Mouse (Mus musculus) MEL (cell line): ENCODE measurements around the gene Fbxl22. TPM values are rescaled to one million over a fixed set of nuclear protein-coding genes. Genes with fewer than 3 reads are reported as not detected.

Source experiments
- DNase-seq: peaks from one replicate; pipeline ENCODE4 v3.0.0; 2011; ENCODE audit warnings: low read depth, low spot score
- H3K27ac ChIP-seq: 2 replicates; pipeline ENCODE4 v1.5.1; 2012; ENCODE audit warnings: low read depth, mild to moderate bottlenecking, control low read depth, low read length, moderate library complexity; ENCODE audit not compliant: control insufficient read depth
- H3K27me3 ChIP-seq, 2 experiments: fragments of 150-350 bp in 1 of 2; sonication (generic) in 1 of 2; 2 replicates each; pipeline ENCODE4 v1.6.1; 2012; ENCODE audit warnings: low read length in 2 of 2, mild to moderate bottlenecking in 2 of 2, improper control_type of control experiment in 1 of 2, moderate library complexity in 1 of 2; ENCODE audit not compliant: insufficient read depth in 2 of 2, control insufficient read depth in 1 of 2
- H3K36me3 ChIP-seq, 2 experiments: 2 replicates each; pipeline ENCODE4 v1.6.1; 2012 to 2014; ENCODE audit warnings: low read length in 2 of 2, improper control_type of control experiment in 1 of 2, inconsistent platforms in 1 of 2, mild to moderate bottlenecking in 1 of 2; ENCODE audit not compliant: insufficient read depth in 2 of 2, control insufficient read depth in 1 of 2
- H3K4me1 ChIP-seq, 2 experiments: fragments of 150-350 bp in 1 of 2; sonication (generic) in 1 of 2; 2 replicates each; pipeline ENCODE4 v1.6.1; 2012; ENCODE audit warnings: low read length in 2 of 2, improper control_type of control experiment in 1 of 2, mild to moderate bottlenecking in 1 of 2; ENCODE audit not compliant: insufficient read depth in 2 of 2, control insufficient read depth in 1 of 2
- H3K4me3 ChIP-seq, 2 experiments: fragments of 150-350 bp in 1 of 2; sonication (generic) in 1 of 2; 2 replicates each; pipeline ENCODE4 v1.5.1; 2012; ENCODE audit warnings: low read depth in 2 of 2, low read length in 2 of 2, mild to moderate bottlenecking in 2 of 2, moderate library complexity in 2 of 2, control low read depth in 1 of 2, improper control_type of control experiment in 1 of 2; ENCODE audit not compliant: control insufficient read depth in 1 of 2, insufficient read depth in 1 of 2
- H3K79me2 ChIP-seq: 2 replicates; pipeline ENCODE4 v1.6.1; 2012; ENCODE audit warnings: mild to moderate bottlenecking, low read length, moderate library complexity; ENCODE audit not compliant: control insufficient read depth, poor library complexity, insufficient read depth
- H3K9ac ChIP-seq: 2 replicates; pipeline ENCODE4 v1.6.1; 2012; ENCODE audit warnings: low read depth, mild to moderate bottlenecking, control low read depth, low read length, moderate library complexity; ENCODE audit not compliant: control insufficient read depth, poor library complexity, severe bottlenecking
- H3K9me3 ChIP-seq: fragments of 150-350 bp; sonication (generic); replicated peaks from 2 replicates; pipeline ENCODE4 v1.6.1; 2012; ENCODE audit warnings: mild to moderate bottlenecking, low read length, improper control_type of control experiment, moderate library complexity; ENCODE audit not compliant: insufficient read depth
- BHLHE40 ChIP-seq: IDR thresholded peaks from 2 replicates; pipeline ENCODE4 v1.6.1; 2012; ENCODE audit warnings: low read depth, mild to moderate bottlenecking, inconsistent platforms, low read length, improper control_type of control experiment, borderline replicate concordance
- CHD2 ChIP-seq: IDR thresholded peaks from 2 replicates; pipeline ENCODE4 v1.6.1; 2011; ENCODE audit warnings: low read length, improper control_type of control experiment
- E2F4 ChIP-seq: IDR thresholded peaks from 2 replicates; pipeline ENCODE4 v1.6.1; 2011; ENCODE audit warnings: low read depth, low read length, improper control_type of control experiment, borderline replicate concordance
- ETS1 ChIP-seq: IDR thresholded peaks from 2 replicates; pipeline ENCODE4 v1.6.1; 2012; ENCODE audit warnings: low read depth, mild to moderate bottlenecking, inconsistent platforms, low read length, improper control_type of control experiment, moderate library complexity
- GABPA ChIP-seq: IDR thresholded peaks from 2 replicates; pipeline ENCODE4 v1.6.1; 2012; ENCODE audit warnings: low read depth, mild to moderate bottlenecking, inconsistent platforms, low read length, improper control_type of control experiment, moderate library complexity
- GATA1 ChIP-seq: IDR thresholded peaks from 2 replicates; pipeline ENCODE4 v1.6.1; 2011; ENCODE audit warnings: low read depth, low read length, improper control_type of control experiment
- HCFC1 ChIP-seq: IDR thresholded peaks from 2 replicates; pipeline ENCODE4 v1.6.1; 2012; ENCODE audit warnings: low read depth, mild to moderate bottlenecking, inconsistent platforms, low read length, improper control_type of control experiment, moderate library complexity
- KAT2A ChIP-seq: conservative IDR thresholded peaks from 2 replicates; pipeline ENCODE4 v1.6.1; 2012; ENCODE audit warnings: low read depth, low read length, improper control_type of control experiment, inconsistent platforms
- MAFK ChIP-seq: IDR thresholded peaks from 2 replicates; pipeline ENCODE4 v1.6.1; 2011; ENCODE audit warnings: low read depth, mild to moderate bottlenecking, low read length, improper control_type of control experiment, borderline replicate concordance
- MAX ChIP-seq: IDR thresholded peaks from 2 replicates; pipeline ENCODE4 v1.6.1; 2011; ENCODE audit warnings: low read length, improper control_type of control experiment
- MAZ ChIP-seq: IDR thresholded peaks from 2 replicates; pipeline ENCODE4 v1.6.1; 2012; ENCODE audit warnings: low read depth, mild to moderate bottlenecking, inconsistent platforms, low read length, improper control_type of control experiment
- MEF2A ChIP-seq: IDR thresholded peaks from 2 replicates; pipeline ENCODE4 v1.6.1; 2014; ENCODE audit warnings: low read depth, mild to moderate bottlenecking, inconsistent platforms, low read length, improper control_type of control experiment; ENCODE audit not compliant: poor library complexity, insufficient replicate concordance, severe bottlenecking; ENCODE audit errors: extremely low read depth
- NRF1 ChIP-seq: IDR thresholded peaks from 2 replicates; pipeline ENCODE4 v1.6.1; 2014; ENCODE audit warnings: low read depth, mild to moderate bottlenecking, inconsistent platforms, low read length, improper control_type of control experiment, moderate library complexity; ENCODE audit not compliant: poor library complexity, insufficient read depth, severe bottlenecking
- POLR2A ChIP-seq, 2 experiments: IDR thresholded peaks; 2 replicates each; pipeline ENCODE4 v1.6.1; 2011 to 2012; ENCODE audit warnings: low read length in 2 of 2, mild to moderate bottlenecking in 2 of 2, control low read depth in 1 of 2, improper control_type of control experiment in 1 of 2, low read depth in 1 of 2, moderate library complexity in 1 of 2; ENCODE audit not compliant: control insufficient read depth in 1 of 2, insufficient read depth in 1 of 2, poor library complexity in 1 of 2
- RCOR1 ChIP-seq: IDR thresholded peaks from 2 replicates; pipeline ENCODE4 v1.6.1; 2012; ENCODE audit warnings: low read depth, mild to moderate bottlenecking, inconsistent platforms, low read length, improper control_type of control experiment
- SIN3A ChIP-seq: IDR thresholded peaks from 2 replicates; pipeline ENCODE4 v1.6.1; 2012; ENCODE audit warnings: low read length, improper control_type of control experiment, inconsistent platforms
- TAL1 ChIP-seq: IDR thresholded peaks from 2 replicates; pipeline ENCODE4 v1.6.1; 2012; ENCODE audit warnings: mild to moderate bottlenecking, inconsistent platforms, low read length, moderate library complexity, mixed read lengths
- TCF12 ChIP-seq: IDR thresholded peaks from 2 replicates; pipeline ENCODE4 v1.6.1; 2014; ENCODE audit warnings: low read depth, mild to moderate bottlenecking, inconsistent platforms, low read length, improper control_type of control experiment, moderate library complexity
- UBTF ChIP-seq: IDR thresholded peaks from 2 replicates; pipeline ENCODE4 v1.6.1; 2012; ENCODE audit warnings: low read depth, mild to moderate bottlenecking, inconsistent platforms, low read length, improper control_type of control experiment, moderate library complexity, borderline replicate concordance; ENCODE audit not compliant: insufficient read depth
- USF1 ChIP-seq: IDR thresholded peaks from 2 replicates; pipeline ENCODE4 v1.6.1; 2014; ENCODE audit warnings: low read depth, mild to moderate bottlenecking, inconsistent platforms, low read length, improper control_type of control experiment, moderate library complexity
- polyA plus RNA-seq, 2 experiments: library from polyadenylated mRNA; stranded (reverse) in 1 of 2; unstranded in 1 of 2; fragments of >175 nt in 1 of 2; fragments of >200 nt in 1 of 2; gene quantifications; 2 replicates each; pipeline versions ENCODE4 v1.2.1 to v1.2.4; 2012; ENCODE audit warnings: low replicate concordance in 2 of 2, low read depth in 1 of 2; ENCODE audit not compliant: insufficient read length in 2 of 2, insufficient read depth in 1 of 2, missing spikeins in 1 of 2
- total RNA-seq: library from RNA; depleted of rRNA; stranded (reverse); fragments of 300-350 nt; gene quantifications from 2 replicates; pipeline ENCODE4 v1.2.3, GENCODE M21; 2012

The Fbxl22 gene
- total and polyA plus RNA-seq, 3 experiments: 0.35 to 0.47 TPM; not detected in 1

DNA sequence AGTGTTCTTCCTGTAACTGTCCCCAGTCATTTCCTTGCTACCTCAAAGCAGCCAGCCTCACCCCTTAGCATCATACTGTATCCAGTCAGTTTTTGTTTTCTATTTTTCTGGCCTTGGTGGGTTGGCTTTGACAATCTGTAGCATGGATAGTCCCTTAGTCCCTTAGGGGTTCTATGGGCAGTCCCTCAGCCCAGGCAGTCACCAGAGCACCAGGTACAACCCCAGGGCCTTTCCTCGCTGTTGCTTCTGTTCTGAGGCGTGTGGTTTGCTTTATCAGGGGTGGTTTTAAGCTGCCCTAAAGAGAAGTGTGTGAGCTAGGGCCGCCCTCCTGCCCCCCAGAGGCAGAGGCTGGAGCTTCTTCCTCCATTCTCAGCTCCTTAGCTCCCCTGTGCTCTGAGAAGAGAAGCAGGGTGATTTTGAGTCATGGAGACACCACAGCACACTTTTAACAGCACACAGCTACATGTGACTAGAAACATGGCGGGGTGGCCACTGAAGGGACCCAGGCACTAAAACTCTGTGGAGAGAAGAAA is 10.4 kb downstream of the Fbxl22 start (continued):
- TF ChIP-seq SIN3A (peak; percentile 80), RCOR1 (peak; percentile 77), MAFK (no peak), MAX (peak; percentile 67), POLR2A (IDR thresholded peaks at IDR 0.05; ENCODE audit: control insufficient read depth in 1 of 2, insufficient read depth in 1 of 2, low read depth in 1 of 2, low read length in 2 of 2, poor library complexity in 1 of 2) (peak in 1 of 2 experiments; percentile 50; a peak in 1 of 4 replicates), E2F4 (no peak), NRF1 (no peak), USF1 (no peak), TCF12 (peak; percentile 68), MAZ (no peak), MEF2A (no peak), GABPA (no peak), CHD2 (no peak)
- TF ChIP-seq, all 39 proteins: peak for 19

DNA sequence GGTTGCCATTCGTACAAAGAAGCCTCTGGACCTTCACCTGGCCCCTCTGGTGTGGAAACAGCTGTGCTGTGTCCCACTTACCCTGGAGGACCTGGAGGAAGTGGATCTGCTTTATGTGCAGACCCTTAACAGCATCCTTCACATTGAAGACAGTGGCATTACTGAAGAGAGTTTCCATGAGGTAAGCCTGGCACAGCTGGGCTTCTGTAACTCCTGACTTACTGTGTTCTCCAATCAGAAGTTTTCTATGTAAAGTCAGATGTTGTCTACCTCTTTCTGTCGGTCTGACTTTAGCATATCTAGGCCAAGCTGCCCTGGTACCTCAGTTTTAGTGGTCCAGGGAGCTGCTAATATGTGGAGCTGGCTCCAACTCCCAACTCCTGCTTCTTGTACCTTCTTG is 13.1 kb downstream of the Fbxl22 start:
- no peaks in the 10 kb centered on the region for H3K9me3 ChIP-seq
- no peak overlapping the region for H3K4me3 ChIP-seq
- peaks cover 30 to 34% of the 10 kb centered on the region in 2 experiments for H3K36me3 ChIP-seq
- H3K4me1 ChIP-seq: peaks cover 24 to 31% of the 10 kb centered on the region in 2 experiments
- no peak overlapping the region for H3K27ac ChIP-seq
- no peak overlapping the region for H3K9ac ChIP-seq
- no peak for DNase-seq
- TF ChIP-seq ETS1: no peak
- no peak for TF ChIP-seq UBTF
- TF ChIP-seq MAZ: no peak
- no peak for TF ChIP-seq BHLHE40
- no peak for TF ChIP-seq KAT2A
- no peak for TF ChIP-seq SIN3A
- TF ChIP-seq HCFC1: no peak
- TF ChIP-seq GATA1: no peak
- no peak for TF ChIP-seq TAL1
- no peak for TF ChIP-seq MEF2A
- H3K27me3 ChIP-seq: no peaks in the 10 kb centered on the region
- H3K79me2 ChIP-seq: no peaks in the 10 kb centered on the region
